Mouse (Mus musculus) myocyte (in vitro differentiated cells): Measurements from ENCODE around the gene Mdc1. TPM values are rescaled to one million over a fixed set of nuclear protein-coding genes. Genes with fewer than 3 reads are reported as not detected.

Experiments used
- H3K27me3 ChIP-seq: one replicate; pipeline ENCODE4 v1.6.1; 2011; ENCODE audit not compliant: control insufficient read depth, insufficient read depth, insufficient read length
- H3K36me3 ChIP-seq: one replicate; pipeline ENCODE4 v1.6.1; 2011; ENCODE audit not compliant: control insufficient read depth, insufficient read depth
- H3K4me2 ChIP-seq: one replicate; pipeline ENCODE4 v1.6.1; 2011; ENCODE audit warnings: low read depth, control low read depth
- H3K4me3 ChIP-seq: one replicate; pipeline ENCODE4 v1.5.1; 2011; ENCODE audit warnings: mild to moderate bottlenecking, control low read depth, moderate library complexity
- H3K79me2 ChIP-seq: one replicate; pipeline ENCODE4 v1.6.1; 2011; ENCODE audit not compliant: control insufficient read depth, insufficient read depth
- H3ac ChIP-seq: one replicate; pipeline ENCODE4 v1.6.1; 2011; ENCODE audit not compliant: control insufficient read depth, insufficient read length
- CEBPB ChIP-seq: IDR thresholded peaks from 2 replicates; pipeline ENCODE4 v1.6.1; 2011; ENCODE audit warnings: mild to moderate bottlenecking, moderate library complexity; ENCODE audit not compliant: poor library complexity, insufficient read depth, severe bottlenecking
- E2F4 ChIP-seq: IDR thresholded peaks from one replicate; pipeline ENCODE4 v1.6.1; 2011; ENCODE audit warnings: mild to moderate bottlenecking, control low read depth, moderate library complexity; ENCODE audit not compliant: insufficient read depth
- MAX ChIP-seq: IDR thresholded peaks from one replicate; pipeline ENCODE4 v1.6.1; 2011; ENCODE audit warnings: low read depth, mild to moderate bottlenecking, control low read depth
- MYOD1 ChIP-seq, 3 experiments: IDR thresholded peaks; one replicate each; pipeline ENCODE4 v1.6.1; 2011; ENCODE audit warnings: control low read depth in 2 of 3, low read depth in 2 of 3, mild to moderate bottlenecking in 2 of 3, moderate library complexity in 1 of 3; ENCODE audit not compliant: insufficient read length in 2 of 3, control insufficient read depth in 1 of 3
- MYOG ChIP-seq, 3 experiments: IDR thresholded peaks; one replicate each; pipeline ENCODE4 v1.6.1; 2011; ENCODE audit warnings: control low read depth in 2 of 3, low read depth in 2 of 3, mild to moderate bottlenecking in 2 of 3; ENCODE audit not compliant: insufficient read length in 2 of 3, control insufficient read depth in 1 of 3, insufficient read depth in 1 of 3
- POLR2A ChIP-seq: IDR thresholded peaks from one replicate; pipeline ENCODE4 v1.6.1; 2011; ENCODE audit warnings: low read depth, mild to moderate bottlenecking, control low read depth, moderate library complexity; ENCODE audit not compliant: insufficient read length
- POLR2AphosphoS2 ChIP-seq: IDR thresholded peaks from one replicate; pipeline ENCODE4 v1.6.1; 2011; ENCODE audit warnings: low read depth, control low read depth; ENCODE audit not compliant: insufficient read length
- REST ChIP-seq: IDR thresholded peaks from one replicate; pipeline ENCODE4 v1.6.1; 2011; ENCODE audit warnings: mild to moderate bottlenecking, control low read depth, moderate library complexity; ENCODE audit not compliant: insufficient read depth, insufficient read length
- SRF ChIP-seq: IDR thresholded peaks from one replicate; pipeline ENCODE4 v1.6.1; 2011; ENCODE audit warnings: low read depth; ENCODE audit not compliant: control insufficient read depth, insufficient read length
- TCF12 ChIP-seq: IDR thresholded peaks from one replicate; pipeline ENCODE4 v1.6.1; 2011; ENCODE audit warnings: mild to moderate bottlenecking, control low read depth; ENCODE audit not compliant: poor library complexity, insufficient read depth, severe bottlenecking
- TCF3 ChIP-seq: IDR thresholded peaks from one replicate; pipeline ENCODE4 v1.6.1; 2011; ENCODE audit warnings: low read depth, control low read depth; ENCODE audit not compliant: insufficient read length
- USF1 ChIP-seq: IDR thresholded peaks from one replicate; pipeline ENCODE4 v1.6.1; 2011; ENCODE audit warnings: low read depth, mild to moderate bottlenecking, control low read depth, moderate library complexity
- polyA plus RNA-seq: library from polyadenylated mRNA; unstranded; fragments of >200 nt; fragmentation: generic; extraction: Trizol; gene quantifications from one replicate; pipeline ENCODE4 v1.2.1, GENCODE M21; 2012; ENCODE audit warnings: missing spikeins

The Mdc1 gene
- polyA plus RNA-seq: 7.0 TPM

DNA sequence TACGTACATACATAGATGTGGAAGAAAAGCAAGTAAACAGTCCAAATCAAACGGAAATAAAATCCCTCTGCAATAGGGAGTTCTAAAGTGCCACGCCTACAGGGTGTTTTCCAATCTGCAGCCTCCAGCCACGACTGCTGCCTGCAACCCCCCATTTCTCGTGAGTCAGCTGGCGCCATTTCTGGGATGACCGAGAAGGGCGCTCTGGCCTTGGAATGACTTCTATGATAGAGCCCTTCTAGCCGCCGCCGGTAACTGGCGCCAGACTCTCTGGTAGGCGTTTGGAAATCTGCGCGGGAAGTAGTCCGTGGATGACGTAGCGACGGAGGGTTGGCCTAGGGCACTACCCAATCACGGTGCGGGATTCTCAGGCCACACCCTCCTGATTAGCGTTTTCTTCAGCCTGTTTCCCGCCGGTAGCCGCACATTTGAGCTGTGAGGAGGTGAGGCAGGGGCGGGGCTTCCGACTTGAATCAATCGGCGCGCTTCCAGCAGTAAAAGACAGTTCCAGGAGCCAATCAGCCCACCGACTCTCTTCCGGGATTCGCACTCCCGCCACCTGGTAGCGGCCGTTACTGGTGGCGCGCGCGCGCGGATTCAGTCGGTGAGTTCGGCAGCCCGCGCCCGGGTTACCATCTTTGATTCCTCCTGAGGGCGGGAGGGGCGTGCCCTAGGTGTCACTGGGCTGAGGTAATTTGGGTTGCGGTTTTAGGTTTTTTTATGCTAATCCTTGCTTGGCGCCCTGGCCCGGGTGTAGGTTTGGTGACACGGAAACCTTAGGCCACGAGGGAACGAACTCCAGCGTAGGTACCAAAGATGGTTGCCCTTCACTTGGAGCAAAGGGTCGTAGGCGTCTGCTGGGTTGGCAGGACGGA, at the start of gene Mdc1:
Gene Mdc1, plus strand, starts transcription at position 440 of the 875 bp plus-strand sequence.
- peak within 1 kb of the TSS; percentile 86 for H3K4me2 ChIP-seq
- no peak within 1 kb of the TSS for H3ac ChIP-seq
- H3K79me2 ChIP-seq: peaks cover 35% of the 10 kb centered on the region
- H3K27me3 ChIP-seq: no peaks in the 10 kb centered on the region
- H3K36me3 ChIP-seq: peaks cover 12% of the 10 kb centered on the region
- peak within 1 kb of the TSS; percentile 64 for H3K4me3 ChIP-seq
- TF ChIP-seq MAX (no peak), SRF (peak; percentile 37), MYOG (IDR thresholded peaks at IDR 0.05; ENCODE audit: control insufficient read depth in 1 of 3, insufficient read depth in 1 of 3, insufficient read length in 2 of 3, low read depth in 2 of 3) (peak in 1 of 3 experiments; percentile 51), MYOD1 (IDR thresholded peaks at IDR 0.05; ENCODE audit: control insufficient read depth in 1 of 3, insufficient read length in 2 of 3, low read depth in 2 of 3) (peak in 2 of 3 experiments; percentile 21 to 49), TCF12 (no peak), USF1 (no peak), E2F4 (peak; percentile 94), POLR2A (peak; percentile 53), CEBPB (peak; percentile 39; the same call in 1 of the 2 replicates), REST (no peak), TCF3 (no peak), POLR2AphosphoS2 (no peak)

GRCm38 (mm10) chr17:35792837-35793236, 48.5 kb upstream of the Mdc1 start:
- Histone ChIP-seq H3ac (no peak overlapping the region), H3K4me2 (no peak overlapping the region), H3K4me3 (no peak overlapping the region), H3K27me3 (no peaks in the 10 kb centered on the region), H3K79me2 (no peaks in the 10 kb centered on the region), H3K36me3 (no peaks in the 10 kb centered on the region)
- TF ChIP-seq SRF: no peak
- no peak for TF ChIP-seq REST
- no peak for TF ChIP-seq TCF3
- no peak for TF ChIP-seq MAX
- no peak for TF ChIP-seq USF1
- no peak for TF ChIP-seq E2F4
- TF ChIP-seq CEBPB: no peak
- no peak for TF ChIP-seq TCF12

GRCm38 (mm10) chr17:35795099-35795498, 46.2 kb upstream of the Mdc1 start:
- no peaks in the 10 kb centered on the region for H3K79me2 ChIP-seq
- H3K36me3 ChIP-seq: no peaks in the 10 kb centered on the region
- no peaks in the 10 kb centered on the region for H3K27me3 ChIP-seq
- TF ChIP-seq MYOD1 (IDR thresholded peaks at IDR 0.05; ENCODE audit: control insufficient read depth in 1 of 3, insufficient read length in 2 of 3, low read depth in 2 of 3) (no peak), USF1 (no peak), MAX (no peak)
- no peak overlapping the region for H3ac ChIP-seq
- no peak overlapping the region for H3K4me3 ChIP-seq
- H3K4me2 ChIP-seq: peak overlapping the region; percentile 13

- Histone ChIP-seq H3ac (no peak overlapping the region), H3K4me2 (peak overlapping the region; percentile 13), H3K79me2 (no peaks in the 10 kb centered on the region), H3K4me3 (no peak overlapping the region), H3K27me3 (no peaks in the 10 kb centered on the region), H3K36me3 (no peaks in the 10 kb centered on the region)
- 0 out of 2 replicates have a peak, but pooled peaks have one; percentile 49 for TF ChIP-seq CEBPB
- TF ChIP-seq TCF3: no peak
Measured at GRCm38 (mm10) chr17:35795656-35796055, 45.7 kb upstream of the Mdc1 start.

DNA sequence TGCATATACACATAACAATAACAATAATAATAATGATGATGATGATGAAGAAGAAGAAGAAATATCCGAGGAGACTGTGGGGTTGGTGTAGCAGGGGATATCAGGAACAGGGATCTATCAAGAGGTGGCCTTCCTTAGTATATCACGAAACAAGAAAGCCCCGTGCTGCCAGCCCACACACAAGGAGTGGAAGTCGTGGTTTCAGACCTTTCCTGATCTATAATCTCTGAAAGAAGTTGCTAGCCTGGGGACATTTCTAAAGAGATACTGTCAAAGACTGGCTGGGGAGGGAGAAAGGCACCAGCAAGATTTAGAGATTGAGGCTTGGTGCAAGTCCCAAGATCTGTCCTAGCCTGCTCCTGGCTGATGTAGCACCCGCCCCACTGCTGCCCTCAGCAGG, 44.5 kb upstream of the Mdc1 start:
- no peaks in the 10 kb centered on the region for H3K36me3 ChIP-seq
- no peaks in the 10 kb centered on the region for H3K27me3 ChIP-seq
- no peaks in the 10 kb centered on the region for H3K79me2 ChIP-seq
- no peak overlapping the region for H3K4me2 ChIP-seq
- H3K4me3 ChIP-seq: no peak overlapping the region
- TF ChIP-seq POLR2AphosphoS2 (no peak), REST (no peak), USF1 (no peak), POLR2A (no peak), SRF (no peak)
- no peak overlapping the region for H3ac ChIP-seq

DNA sequence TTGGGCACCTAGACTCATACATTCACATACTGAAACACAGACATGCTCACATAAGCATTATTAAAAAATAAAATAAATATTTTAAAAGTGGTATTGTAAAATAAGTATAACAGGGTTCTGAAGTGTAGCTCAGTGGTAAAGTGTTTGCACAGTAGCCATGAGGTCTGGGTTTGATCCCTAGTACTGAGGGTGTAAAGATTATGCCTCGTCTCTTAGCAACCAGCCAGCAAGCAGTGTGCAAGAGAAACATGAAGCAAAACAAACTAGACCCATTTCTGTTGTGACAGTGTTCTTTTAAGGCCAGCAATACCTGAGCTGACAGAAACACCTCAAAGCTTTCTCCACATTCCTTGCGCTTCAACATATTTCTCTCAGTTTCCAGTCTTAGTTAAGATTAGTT, 40.4 kb upstream of the Mdc1 start:
- no peak overlapping the region for H3K4me3 ChIP-seq
- H3K79me2 ChIP-seq: no peaks in the 10 kb centered on the region
- H3ac ChIP-seq: no peak overlapping the region
- TF ChIP-seq POLR2A (no peak), TCF12 (no peak), MYOG (IDR thresholded peaks at IDR 0.05; ENCODE audit: control insufficient read depth in 1 of 3, insufficient read depth in 1 of 3, insufficient read length in 2 of 3, low read depth in 2 of 3) (no peak), E2F4 (no peak), REST (no peak), POLR2AphosphoS2 (no peak), MYOD1 (IDR thresholded peaks at IDR 0.05; ENCODE audit: control insufficient read depth in 1 of 3, insufficient read length in 2 of 3, low read depth in 2 of 3) (no peak), TCF3 (no peak), SRF (no peak), USF1 (no peak), MAX (no peak), CEBPB (no peak)
- no peaks in the 10 kb centered on the region for H3K36me3 ChIP-seq
- H3K27me3 ChIP-seq: no peaks in the 10 kb centered on the region
- no peak overlapping the region for H3K4me2 ChIP-seq
